Mouse (Mus musculus) spleen, adult 12 weeks (tissue): ENCODE data around the gene Rora.

ENCODE experiments used
- DNase-seq: peaks from one replicate; pipeline ENCODE4 v3.0.0; 2022; ENCODE audit warnings: low spot score

Rora gene

DNA sequence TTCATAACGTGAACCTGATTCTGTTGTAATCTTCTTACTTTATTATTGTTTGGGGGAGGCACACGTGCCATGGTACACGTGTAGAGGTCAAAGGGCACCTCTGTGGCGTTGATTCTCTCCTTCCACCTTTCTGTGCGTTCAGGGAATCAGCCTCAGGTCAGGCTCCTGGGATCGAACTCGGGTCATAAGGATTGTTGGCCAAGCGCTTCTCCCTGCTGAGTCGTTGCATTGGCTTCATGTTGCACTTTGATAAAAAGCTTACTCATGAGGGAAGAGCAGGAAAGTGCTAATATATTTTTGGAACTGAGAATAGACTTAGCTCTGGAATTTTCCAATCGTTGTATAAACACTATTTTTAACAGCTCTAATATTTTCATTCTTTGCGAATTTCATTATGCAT lies 654.4 kb downstream of the Rora start:
- DNase-seq = no peak

DNA sequence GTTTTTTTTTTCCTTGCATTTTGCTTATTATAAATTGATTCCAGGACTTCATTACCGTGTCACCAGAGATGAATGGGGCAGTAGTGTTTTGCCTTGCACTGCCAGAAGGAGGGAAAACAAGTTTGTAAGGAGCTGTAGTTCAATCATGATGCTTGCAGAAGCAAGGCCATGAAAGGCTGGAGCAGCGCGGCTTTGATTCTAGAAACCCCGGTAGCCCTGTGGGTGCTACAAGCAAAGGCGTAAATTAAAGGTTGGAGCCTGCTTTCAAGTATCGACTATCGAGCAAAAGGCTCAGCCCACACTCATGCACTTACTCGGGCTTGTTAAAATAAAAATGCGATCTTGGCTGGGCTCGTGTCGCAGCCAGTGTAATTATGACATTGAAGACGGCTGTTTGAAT lies 656.9 kb downstream of the Rora start:
- DNase-seq = no peak

DNA sequence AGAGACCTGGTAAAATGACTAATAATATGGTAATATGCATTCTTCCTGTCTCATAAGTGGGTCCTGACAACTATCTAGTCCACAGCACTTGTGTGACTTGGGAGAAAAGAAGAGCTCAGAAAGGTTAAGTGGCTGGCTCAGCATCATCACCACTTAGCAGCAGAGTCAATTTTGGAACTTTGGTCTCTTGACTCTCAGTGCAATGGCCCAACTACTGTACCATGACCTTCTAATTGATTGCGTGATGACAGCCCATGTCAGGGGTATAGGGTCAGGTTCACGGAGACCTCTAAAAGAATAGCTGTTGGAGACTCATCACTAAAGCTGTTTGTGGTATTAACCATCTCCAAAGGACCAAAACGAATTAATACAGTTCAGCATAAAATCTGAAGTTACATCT lies 659.7 kb downstream of the Rora start:
- DNase-seq = no peak

DNA sequence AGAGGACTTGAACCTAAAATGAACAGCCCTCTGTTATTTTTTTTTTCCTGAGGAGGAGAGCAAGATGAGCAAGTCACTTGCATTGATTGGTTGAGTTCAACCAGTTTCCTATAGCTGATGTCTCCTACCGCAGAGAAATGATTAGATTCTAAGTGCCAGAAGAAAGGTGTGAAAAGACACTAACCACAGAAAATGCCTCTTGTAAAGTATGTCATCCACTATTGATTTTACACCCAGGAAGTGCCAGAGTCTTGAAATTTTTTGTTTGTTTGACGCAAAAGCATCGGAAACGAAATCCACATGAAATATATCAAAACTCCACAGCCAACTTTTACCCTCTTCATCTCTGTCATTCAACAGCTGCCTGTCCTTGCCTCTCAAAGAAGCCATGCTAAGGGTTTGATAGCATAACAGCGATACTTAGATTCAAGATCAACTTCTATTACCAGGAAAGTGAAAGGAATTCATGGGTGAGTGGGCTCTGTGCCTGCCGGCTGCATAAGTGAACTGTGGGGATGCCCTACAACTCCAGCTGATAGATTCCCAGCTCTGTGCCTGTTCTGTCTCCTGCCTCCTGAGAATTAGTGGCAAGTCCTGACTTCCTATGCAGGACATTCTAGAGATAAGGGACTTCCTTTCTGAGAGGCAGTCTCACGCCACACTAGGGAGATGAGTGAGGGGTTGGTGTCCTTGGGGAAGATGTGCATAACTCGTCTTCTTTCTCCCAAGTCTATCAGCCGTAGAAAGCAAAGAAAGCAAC lies 661.0 kb downstream of the Rora start:
- no peak for DNase-seq

DNA sequence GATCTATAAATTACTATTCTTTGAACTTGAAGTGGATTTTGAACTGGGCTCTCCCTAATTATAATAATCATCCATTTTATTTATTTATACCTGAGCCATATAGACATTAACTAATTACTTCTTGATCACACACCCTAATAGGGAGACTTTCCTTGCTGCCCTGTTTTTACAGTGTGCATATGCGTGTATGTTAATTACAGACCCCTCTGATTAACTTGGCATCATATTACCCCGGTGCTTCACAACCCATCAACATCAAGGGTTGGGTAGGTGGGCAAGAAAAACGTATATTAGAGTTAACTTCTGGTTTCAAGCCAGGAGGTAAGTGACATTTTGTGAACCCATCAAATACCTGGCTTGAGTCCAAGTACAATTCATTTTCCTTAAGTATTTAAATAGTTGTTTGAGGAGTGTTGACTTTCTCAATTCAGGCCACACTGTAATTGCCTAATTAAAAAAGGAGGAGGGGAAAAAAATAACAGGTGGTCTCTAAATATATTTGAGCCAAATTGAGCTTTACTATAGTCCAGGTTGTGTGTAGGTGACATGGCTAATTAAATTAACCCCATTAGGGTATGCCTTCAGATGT lies 664.0 kb downstream of the Rora start:
- DNase-seq = no peak

DNA sequence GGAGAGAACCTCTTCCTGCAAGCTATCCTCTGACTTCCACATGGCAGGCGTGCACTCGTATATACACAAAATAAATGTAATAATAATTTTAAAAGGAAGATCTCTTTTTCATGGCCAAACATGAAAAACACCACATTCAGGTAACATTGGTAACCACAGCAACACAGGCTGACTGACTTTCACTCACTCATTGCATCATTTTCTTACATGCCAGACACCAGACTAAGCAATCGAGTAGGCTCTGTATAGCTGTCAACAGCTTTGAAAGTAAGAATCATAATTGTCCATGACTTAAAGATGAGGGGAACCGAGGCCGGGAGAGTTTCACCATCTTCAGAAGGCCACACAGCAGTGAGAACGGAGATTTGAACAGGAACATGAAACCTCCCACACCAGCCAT lies 665.8 kb downstream of the Rora start:
- no peak for DNase-seq

DNA sequence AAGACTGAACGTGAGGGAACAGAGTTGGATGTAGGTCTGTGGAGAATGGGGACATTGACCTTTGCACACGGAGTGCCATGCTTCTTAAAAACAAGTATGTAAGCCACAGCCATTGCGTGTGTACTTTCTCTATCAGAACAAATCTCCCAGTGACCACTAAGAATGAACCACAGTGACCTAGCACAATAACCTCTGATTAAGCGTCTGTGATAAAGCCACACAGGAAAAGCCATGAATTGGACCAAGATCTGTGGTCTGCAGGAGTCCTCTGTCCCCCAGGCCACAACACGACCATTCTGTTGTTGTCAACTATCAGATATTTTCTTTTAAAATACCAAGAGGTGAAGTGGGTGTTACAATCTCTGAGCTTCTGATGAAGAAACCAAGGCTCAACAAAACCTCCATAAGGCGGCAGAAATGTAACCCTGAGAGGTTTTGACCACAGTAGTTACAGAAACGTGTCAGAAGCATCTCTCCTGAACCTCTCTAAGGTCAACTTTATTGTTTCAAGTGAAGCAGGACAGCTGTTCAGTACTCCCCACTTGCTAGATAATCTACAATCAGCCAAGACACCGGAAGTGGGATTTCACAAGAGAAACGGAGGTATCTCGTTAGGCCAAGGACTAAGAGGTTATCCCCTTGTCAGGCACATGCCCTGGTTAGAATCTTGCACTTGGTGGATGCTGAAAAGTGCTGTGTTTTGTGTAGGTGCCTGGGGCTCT lies 666.5 kb downstream of the Rora start:
- DNase-seq = no peak

DNA sequence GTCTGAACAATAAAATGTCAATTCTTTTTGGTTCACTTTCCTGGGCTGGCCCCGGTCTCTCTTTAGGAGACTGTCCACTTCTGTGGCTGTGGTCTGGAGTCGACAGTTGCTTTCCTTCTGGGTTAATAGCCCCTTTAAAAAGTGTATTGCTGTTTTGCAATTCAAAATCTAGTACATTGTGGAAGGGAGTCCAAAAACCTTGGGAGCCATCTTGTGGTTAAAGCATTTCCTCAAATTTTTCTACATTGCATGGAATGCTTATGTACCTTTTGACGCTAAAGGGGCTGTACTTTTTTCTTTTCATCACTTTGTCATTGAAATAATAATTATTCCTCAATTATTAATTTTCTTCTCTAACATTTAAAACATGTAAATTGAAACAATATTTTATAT lies 667.0 kb downstream of the Rora start:
- no peak for DNase-seq

DNA sequence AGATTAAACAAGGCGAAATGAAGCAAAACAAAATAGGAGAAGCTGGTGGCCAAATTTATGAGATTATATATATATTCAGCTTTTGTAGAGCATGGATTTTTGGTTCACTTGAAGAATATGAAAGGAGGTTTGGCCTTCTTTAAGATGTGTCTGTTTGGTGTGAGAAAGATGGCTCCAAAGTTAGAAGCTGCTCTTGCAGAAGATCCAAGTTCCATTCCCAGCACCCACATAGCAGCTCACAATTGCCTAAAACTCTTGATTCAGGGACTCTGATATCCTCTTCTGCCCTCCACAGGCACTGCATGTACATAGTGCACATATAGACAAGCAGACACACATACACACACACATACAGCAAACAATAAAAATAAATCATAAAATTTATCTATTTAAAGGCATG lies 668.4 kb downstream of the Rora start:
- no peak for DNase-seq

DNA sequence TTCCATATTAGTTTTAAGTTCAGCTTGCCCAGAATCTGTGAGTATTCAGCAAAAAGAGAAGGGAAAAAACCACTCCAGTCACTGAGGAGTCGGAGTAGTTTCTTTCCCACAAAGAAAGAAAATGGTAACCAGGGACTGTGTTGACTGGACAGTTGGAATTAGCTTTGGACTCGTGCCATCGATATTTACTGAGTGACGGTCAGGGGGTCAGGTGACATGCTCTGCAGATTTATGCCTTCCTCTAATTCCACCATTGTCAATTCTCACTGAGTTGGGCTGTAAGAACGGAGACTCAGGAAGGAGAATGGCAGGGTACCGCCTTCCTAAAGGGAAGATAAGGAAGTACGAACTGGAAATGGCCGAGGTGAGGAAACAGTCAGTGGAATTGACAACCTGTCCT lies 670.2 kb downstream of the Rora start:
- no peak for DNase-seq

DNA sequence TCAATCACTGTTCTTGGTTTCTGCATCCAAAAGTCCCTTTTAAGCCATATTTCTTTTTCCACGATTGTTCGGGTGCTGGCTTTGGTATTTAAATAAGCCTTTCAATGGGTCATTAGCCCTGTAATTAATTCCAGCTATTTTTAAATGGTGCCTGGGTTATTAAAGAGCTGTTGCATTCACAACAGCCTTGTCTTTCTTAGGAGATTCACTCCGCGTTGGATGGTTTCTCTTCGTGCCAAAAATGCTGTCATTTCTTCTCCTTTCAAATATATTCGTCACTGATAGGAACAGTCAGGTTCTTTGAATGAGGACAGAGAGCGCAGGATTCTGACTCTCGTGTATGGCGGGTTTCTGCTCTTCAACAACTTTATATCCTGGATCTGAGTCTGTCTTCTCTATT lies 673.5 kb downstream of the Rora start:
- DNase-seq = no peak

DNA sequence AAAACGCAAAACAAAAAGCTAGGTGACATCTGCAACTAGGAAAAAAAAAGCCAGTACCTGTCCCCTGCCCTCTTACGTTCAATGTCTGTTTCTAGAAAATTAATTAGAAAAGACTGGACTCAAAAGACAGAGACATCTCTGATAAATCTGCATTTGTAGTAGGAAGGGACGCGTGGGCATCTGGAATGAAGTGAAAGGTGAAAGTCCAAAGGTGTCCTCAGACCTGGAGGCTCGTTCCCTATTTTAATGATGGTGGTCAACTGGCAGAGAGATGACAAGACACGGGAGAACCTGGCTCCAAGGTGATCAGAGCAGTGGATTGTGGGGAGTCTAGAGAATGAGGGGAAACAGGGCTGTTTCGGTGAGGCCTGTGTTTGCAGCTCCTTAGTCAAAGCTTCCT lies 674.0 kb downstream of the Rora start:
- no peak for DNase-seq

DNA sequence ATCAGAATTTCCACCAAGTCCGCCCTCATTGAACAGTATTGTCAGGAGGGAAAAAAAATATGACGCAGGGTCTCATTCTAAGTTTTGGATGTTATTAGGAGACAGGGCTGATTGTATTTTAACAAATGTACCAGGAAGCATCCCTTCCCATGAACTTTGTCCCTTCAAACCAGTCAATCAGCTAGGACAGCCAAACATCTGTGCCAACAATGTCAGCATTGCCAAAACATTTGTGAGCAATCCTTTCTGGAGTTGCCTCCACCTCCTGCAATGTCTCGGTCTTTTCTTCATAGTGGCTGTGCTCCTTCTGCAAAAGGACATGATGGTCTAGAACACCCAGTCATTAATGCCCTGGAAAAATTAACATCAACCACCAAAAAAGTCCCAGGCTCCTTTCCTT lies 678.2 kb downstream of the Rora start:
- DNase-seq = no peak

DNA sequence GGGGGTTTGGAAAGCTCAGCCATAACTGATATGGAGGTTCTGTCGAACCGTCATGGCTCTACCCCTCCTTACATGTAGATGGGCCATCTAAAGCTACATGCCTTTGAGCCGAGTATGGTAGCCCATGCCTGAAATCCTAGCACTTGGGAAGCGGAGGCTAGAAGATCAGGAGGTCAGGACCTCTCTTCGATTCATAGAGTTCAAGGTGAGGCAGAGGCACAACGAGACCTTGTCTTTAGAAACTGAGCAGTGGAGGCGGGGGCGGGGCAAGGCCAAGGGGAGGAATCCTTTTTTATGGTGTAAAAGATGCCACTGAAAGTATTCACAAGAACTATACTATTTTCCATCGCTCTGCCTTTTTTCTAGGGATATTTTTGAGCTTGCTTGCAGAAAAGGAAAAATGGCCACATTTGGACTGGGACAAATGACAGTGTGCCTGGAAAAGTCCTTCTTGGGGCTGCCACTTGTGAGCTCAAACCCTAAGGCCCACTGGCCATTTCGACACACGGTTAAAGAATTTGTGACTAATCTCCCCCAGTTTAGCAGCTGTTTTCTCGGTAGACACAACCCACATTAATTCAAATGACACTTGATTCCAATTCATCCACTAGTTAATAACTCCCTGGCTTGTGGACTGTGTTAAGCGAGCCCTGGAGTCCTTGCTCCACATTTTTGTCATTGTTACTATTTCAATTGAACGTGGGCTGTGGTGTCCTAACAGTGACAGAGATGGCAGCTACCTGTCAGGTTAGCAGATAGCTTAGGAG lies 679.4 kb downstream of the Rora start:
- no peak for DNase-seq

DNA sequence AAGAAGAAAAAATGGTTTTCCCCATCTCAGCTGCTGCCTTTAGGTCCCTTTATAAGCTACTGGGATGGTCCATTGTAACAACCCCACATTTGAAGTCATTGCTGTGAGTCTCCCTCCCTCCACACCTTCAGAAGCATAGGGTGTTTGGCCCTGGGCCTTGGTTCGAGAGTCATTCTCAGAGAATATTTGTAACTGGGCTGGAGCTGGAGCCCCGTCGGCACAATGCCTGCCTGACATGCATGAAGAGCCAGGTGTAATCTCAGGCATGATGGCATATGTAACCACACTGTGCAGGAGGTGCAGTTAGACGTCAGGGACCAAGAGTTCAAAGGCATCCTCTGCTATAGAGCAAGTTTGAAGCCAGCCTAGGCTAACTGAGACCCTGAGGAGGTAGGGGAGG lies 680.1 kb downstream of the Rora start:
- no peak for DNase-seq

DNA sequence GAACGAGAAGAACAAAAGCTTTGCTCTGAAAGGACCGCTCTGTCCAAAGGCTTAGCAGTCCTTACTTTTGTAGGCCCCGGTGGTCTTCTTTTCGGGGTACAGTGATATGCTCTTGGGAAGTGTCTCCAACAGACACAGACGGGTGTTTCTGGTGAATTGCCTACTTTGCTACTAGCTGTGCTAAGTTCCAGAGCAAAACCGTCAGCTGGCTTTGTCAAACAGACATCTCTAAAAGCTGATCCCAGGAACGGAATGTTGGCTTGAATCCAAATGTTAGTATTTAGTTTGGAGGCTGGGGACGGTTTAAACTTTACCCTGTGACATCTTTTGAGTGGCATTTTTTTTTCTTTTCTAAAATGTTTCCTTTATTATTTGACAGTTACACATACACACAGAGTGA lies 680.5 kb downstream of the Rora start:
- DNase-seq = no peak

DNA sequence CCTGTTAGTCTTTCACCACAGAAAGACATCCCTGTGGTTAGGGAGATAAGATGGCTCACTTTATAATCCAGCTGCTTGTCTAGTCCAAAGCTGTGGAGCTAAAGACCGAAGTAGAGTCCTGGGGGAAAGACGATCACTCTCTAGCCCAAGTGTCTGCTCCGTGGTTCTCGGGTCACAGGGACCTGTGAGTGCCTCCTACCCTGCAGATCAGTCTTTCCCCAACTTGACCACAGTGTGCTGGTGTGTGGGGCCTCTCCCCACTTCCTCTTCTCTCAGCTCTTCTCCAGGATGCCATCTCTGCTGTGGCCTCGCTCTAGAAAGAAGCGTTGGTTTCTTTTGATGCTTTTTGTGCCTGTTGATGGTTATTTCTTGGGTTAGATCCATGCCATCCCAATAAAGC lies 682.5 kb downstream of the Rora start:
- no peak for DNase-seq

DNA sequence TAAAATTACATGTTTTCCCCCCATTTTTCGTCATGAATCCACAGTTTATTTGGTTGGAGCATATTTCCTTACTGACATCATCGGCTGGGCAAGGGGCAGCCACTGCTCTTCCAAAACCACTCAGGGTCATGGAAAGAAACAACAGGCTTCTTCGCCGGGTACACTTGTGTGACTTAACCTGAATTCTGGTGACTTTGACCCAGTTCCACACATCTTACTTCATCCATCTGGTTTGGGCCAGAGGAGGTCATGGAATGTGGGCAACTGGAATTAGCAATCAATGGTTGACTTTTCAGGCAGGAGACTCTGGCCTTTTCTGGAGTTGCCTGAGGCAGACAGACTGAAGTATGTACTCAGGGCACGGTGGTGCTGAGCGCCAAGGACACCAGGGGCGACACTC lies 685.6 kb downstream of the Rora start:
- no peak for DNase-seq

DNA sequence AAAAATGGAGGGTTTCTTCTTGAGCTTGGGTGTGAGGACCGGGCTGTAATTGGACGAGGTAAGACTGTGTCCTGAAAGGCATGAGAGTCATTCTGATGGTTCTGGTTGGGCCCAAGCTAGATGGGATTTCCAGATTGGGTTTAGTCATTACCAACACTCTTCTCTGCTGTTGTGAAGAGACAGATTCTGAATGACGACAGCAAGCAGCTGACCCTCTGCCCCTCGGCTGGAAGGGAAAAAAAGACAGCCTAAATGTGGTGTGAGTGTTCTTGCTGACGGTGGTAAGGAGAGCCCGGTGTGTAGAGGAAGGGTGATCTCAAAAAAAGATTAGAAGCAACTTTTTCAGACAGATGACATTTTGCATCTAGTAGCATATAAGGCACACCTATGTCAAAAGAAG lies 686.2 kb downstream of the Rora start:
- no peak for DNase-seq

DNA sequence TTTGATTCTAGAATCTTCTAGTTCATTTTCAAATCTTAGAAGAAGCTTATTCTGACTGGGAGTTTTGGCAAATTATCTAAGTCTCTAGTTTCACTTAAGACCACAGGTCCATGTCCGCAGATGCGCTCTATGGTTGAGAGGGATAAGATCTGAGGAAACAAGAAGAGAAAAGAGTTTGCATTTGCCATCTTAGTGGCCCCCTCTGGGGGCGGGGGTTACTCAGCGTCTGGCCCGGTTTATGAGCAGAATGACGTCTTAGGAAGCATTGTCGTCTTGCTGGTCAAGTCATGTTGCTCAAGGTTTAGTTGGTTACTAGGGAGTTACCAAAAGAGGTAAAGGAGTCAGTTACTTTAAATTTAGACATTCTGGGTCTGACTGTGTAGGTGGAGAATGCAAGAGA lies 686.8 kb downstream of the Rora start:
- DNase-seq = no peak

DNA sequence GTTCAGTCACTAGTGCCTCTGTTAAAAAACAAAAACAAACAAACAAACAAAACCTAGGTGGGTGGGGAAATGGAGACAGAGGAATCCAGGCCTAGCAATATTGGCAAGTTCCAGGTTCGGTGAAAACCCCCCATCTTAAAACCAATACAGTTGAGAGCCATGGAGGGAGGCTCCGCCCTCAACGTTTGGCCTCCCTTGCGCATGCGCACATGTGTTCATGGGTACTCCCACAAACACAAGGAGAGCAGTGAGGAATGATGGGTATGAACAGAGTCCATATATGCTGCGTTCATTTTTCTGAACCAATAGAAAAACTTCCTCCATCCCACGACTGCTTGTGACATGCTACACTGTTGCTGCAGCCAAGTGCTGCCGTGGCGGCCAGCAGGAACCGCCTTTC lies 690.3 kb downstream of the Rora start:
- no peak for DNase-seq

DNA sequence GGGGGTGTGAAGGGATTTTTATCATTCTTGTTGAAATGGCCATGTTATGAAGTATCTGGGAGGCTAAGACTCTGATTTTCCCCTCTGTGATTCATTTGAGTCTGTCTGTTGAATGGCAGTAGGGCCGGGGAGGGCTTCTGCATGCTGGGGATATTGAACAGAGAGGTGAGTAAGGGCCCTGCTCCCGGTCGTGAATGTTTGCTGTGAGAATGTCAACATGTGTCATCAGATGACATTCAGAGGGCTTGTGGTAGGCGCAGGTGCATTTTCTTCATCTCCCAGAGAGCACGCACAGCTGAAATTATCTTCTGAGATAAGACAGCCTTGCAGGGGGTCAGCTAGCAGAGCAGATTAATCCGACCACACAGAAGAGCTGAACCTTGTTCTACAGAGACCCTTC lies 692.0 kb downstream of the Rora start:
- DNase-seq = no peak

DNA sequence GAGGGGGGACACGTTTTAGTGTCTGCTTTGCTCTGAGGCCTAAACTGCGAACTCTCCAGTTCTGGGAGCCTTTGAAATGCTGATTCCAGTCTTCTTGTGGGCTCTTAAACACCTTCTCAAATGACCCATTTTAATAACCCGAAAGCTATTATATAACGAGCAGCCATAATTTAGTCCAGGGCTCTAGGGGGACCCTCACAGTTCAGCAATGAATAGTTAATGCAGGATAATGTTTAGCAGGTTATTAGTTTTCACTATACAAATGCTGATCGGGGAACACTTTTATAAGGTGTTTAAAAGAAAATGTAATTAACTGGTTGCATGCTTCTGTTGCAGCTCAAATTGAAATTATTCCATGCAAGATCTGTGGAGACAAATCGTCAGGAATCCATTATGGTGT lies 694.2 kb downstream of the Rora start:
- DNase-seq = no peak
